Mouse (Mus musculus) embryonic facial prominence, embryonic 14.5 days (tissue): Measurements from ENCODE around the gene Adamtsl1. TPM values are rescaled to one million over a fixed set of nuclear protein-coding genes. Genes with fewer than 3 reads are reported as not detected.
A peak's percentile ranks its signal among the peaks of the same experiment; 100 is the strongest.

ENCODE experiments used
- ATAC-seq: fragments of 200-750 bp; cut with Nextera tagmentation; 2 replicates; pipeline ENCODE4 v1.8.0; 2017; ENCODE audit warnings: low read depth, moderate number of reproducible peaks, moderate TSS enrichment
- DNase-seq: peaks from one replicate; pipeline ENCODE4 v3.0.0-alpha.2; 2015; ENCODE audit warnings: low spot score
- H3K27ac ChIP-seq: fragments of 300-500 bp; sonication (generic); replicated peaks from 2 replicates; pipeline ENCODE4 v1.5.1; 2014; ENCODE audit warnings: low read depth, mild to moderate bottlenecking, low read length, moderate library complexity
- H3K27me3 ChIP-seq: fragments of 300-500 bp; sonication (generic); replicated peaks from 2 replicates; pipeline ENCODE4 v1.6.1; 2014; ENCODE audit warnings: low read length; ENCODE audit not compliant: control insufficient read depth, insufficient read depth
- H3K36me3 ChIP-seq: fragments of 300-500 bp; sonication (generic); 2 replicates; pipeline ENCODE4 v1.6.1; 2014; ENCODE audit warnings: low read length, mixed read lengths; ENCODE audit not compliant: control insufficient read depth, insufficient read depth
- H3K4me1 ChIP-seq: fragments of 300-500 bp; sonication (generic); 2 replicates; pipeline ENCODE4 v1.6.1; 2014; ENCODE audit warnings: antibody characterized with exemption, low read length; ENCODE audit not compliant: control insufficient read depth, insufficient read depth
- H3K4me2 ChIP-seq: fragments of 300-500 bp; sonication (generic); 2 replicates; pipeline ENCODE4 v1.6.1; 2014; ENCODE audit warnings: low read depth, mild to moderate bottlenecking, low read length, moderate library complexity, mixed read lengths
- H3K4me3 ChIP-seq: fragments of 300-500 bp; sonication (generic); 2 replicates; pipeline ENCODE4 v1.5.1; 2014; ENCODE audit warnings: low read depth, mild to moderate bottlenecking, low read length
- H3K9ac ChIP-seq: fragments of 300-500 bp; sonication (generic); 2 replicates; pipeline ENCODE4 v1.6.1; 2014; ENCODE audit warnings: low read depth, mild to moderate bottlenecking, low read length, moderate library complexity, mixed read lengths
- H3K9me3 ChIP-seq: fragments of 300-500 bp; sonication (generic); 2 replicates; pipeline ENCODE4 v1.6.1; 2016; ENCODE audit warnings: low read length; ENCODE audit not compliant: control insufficient read depth
- WGBS: fragments of 180-500 bp; shearing (Covaris S2); extraction: QIAGEN DNeasy Blood & Tissue Kit; methylation state at CpG from one replicate; pipeline ENCODE4 v1.1.7; 2014; 5-methylcytosine and 5-hydroxymethylcytosine counted together
- polyA plus RNA-seq: library from polyadenylated mRNA; unstranded; fragments of >200 nt; fragmentation: Nextera tagmentation; extraction: Ambion mirVana; gene quantifications from 2 replicates; pipeline ENCODE4 v1.2.1, GENCODE M21; 2014

The Adamtsl1 gene
- polyA plus RNA-seq, 1 experiment from 2014 or later, result 32.2 TPM

GRCm38 (mm10) chr4:85743427-85743826 lies 229.5 kb downstream of the Adamtsl1 start:
- H3K4me1 ChIP-seq, result no peaks in the 10 kb centered on the region
- no peak for ATAC-seq
- no peak overlapping the region for H3K9ac ChIP-seq
- WGBS, result 81% methylated on average over 1 of the region's 1 CpGs
- H3K36me3 ChIP-seq, result no peaks in the 10 kb centered on the region
- H3K27ac ChIP-seq, result no peak overlapping the region
- no peak for DNase-seq
- no peaks in the 10 kb centered on the region for H3K9me3 ChIP-seq
- H3K4me2 ChIP-seq, result no peak overlapping the region
- H3K27me3 ChIP-seq, result no peaks in the 10 kb centered on the region
- no peak overlapping the region for H3K4me3 ChIP-seq

GRCm38 (mm10) chr4:85762684-85763083 lies 248.7 kb downstream of the Adamtsl1 start:
- ATAC-seq, result no peak
- Histone ChIP-seq H3K9me3 (no peaks in the 10 kb centered on the region), H3K9ac (no peak overlapping the region), H3K4me3 (no peak overlapping the region), H3K4me1 (peaks cover 14% of the 10 kb centered on the region; the same call in 1 of the 2 replicates), H3K4me2 (no peak overlapping the region), H3K27me3 (no peaks in the 10 kb centered on the region), H3K36me3 (no peaks in the 10 kb centered on the region), H3K27ac (no peak overlapping the region)
- WGBS, result 83% methylated on average over 3 of the region's 3 CpGs
- DNase-seq, result no peak

GRCm38 (mm10) chr4:85763161-85764014 lies 249.4 kb downstream of the Adamtsl1 start:
- Histone ChIP-seq H3K9me3 (no peaks in the 10 kb centered on the region), H3K9ac (no peak overlapping the region), H3K27me3 (no peaks in the 10 kb centered on the region), H3K4me3 (no peak overlapping the region), H3K4me1 (peaks cover 14% of the 10 kb centered on the region; the same call in 1 of the 2 replicates), H3K4me2 (no peak overlapping the region), H3K36me3 (no peaks in the 10 kb centered on the region), H3K27ac (no peak overlapping the region)
- WGBS, result 79% methylated on average over 5 of the region's 5 CpGs
- ATAC-seq (no peak), DNase-seq (no peak)

GRCm38 (mm10) chr4:85764015-85764450 lies 250.1 kb downstream of the Adamtsl1 start:
- Histone ChIP-seq H3K4me3 (no peak overlapping the region), H3K9me3 (no peaks in the 10 kb centered on the region), H3K36me3 (no peaks in the 10 kb centered on the region), H3K4me1 (peaks cover 14% of the 10 kb centered on the region; the same call in 1 of the 2 replicates), H3K27me3 (no peaks in the 10 kb centered on the region), H3K9ac (no peak overlapping the region), H3K27ac (no peak overlapping the region), H3K4me2 (no peak overlapping the region)
- ATAC-seq (no peak), DNase-seq (no peak)
- 83% methylated on average over 14 of the region's 14 CpGs for WGBS

GRCm38 (mm10) chr4:85764476-85764875 lies 250.5 kb downstream of the Adamtsl1 start:
- H3K4me2 ChIP-seq, result no peak overlapping the region
- no peaks in the 10 kb centered on the region for H3K27me3 ChIP-seq
- 37% methylated on average over 3 of the region's 3 CpGs for WGBS
- peaks cover 14% of the 10 kb centered on the region; the same call in 1 of the 2 replicates for H3K4me1 ChIP-seq
- no peak overlapping the region for H3K9ac ChIP-seq
- no peaks in the 10 kb centered on the region for H3K36me3 ChIP-seq
- ATAC-seq (0 out of 2 replicates have a peak, but pooled peaks have one; percentile 60), DNase-seq (peak; percentile 66)
- 0 out of 2 replicates have a peak overlapping the region, but pooled peaks have one; percentile 1 for H3K27ac ChIP-seq
- H3K9me3 ChIP-seq, result no peaks in the 10 kb centered on the region
- H3K4me3 ChIP-seq, result no peak overlapping the region

- DNase-seq (no peak), ATAC-seq (no peak)
- no peak overlapping the region for H3K9ac ChIP-seq
- H3K27me3 ChIP-seq, result no peaks in the 10 kb centered on the region
- H3K36me3 ChIP-seq, result no peaks in the 10 kb centered on the region
- no peak overlapping the region for H3K4me3 ChIP-seq
- peaks cover 9% of the 10 kb centered on the region for H3K9me3 ChIP-seq
- H3K4me1 ChIP-seq, result peaks cover 14% of the 10 kb centered on the region; the same call in 1 of the 2 replicates
- 47% methylated on average over 6 of the region's 6 CpGs for WGBS
- H3K4me2 ChIP-seq, result no peak overlapping the region
- H3K27ac ChIP-seq, result peak overlapping the region; percentile 22; the same call in 1 of the 2 replicates
Observed at GRCm38 (mm10) chr4:85767666-85768065, 253.7 kb downstream of the Adamtsl1 start.

DNA sequence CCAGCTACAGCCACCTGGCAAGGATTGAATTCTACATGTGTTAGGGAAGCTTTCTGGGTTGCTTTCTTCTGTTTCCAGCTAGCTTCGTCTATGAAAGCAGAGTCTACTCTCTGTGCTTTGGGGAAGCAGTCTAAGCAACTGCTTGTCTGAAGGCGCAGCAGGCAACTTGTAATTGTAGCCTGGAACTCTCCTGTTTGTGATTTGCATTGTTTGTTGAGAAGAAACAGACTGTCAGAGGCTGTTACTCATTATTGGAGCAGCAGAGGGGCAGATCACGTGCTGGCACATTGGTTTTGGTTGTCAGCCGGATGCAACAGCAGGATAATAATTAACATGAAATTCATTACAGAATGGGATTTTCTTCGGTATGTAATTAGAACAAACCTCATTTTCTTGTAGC lies 254.1 kb downstream of the Adamtsl1 start:
- Histone ChIP-seq H3K4me1 (peaks cover 14% of the 10 kb centered on the region; the same call in 1 of the 2 replicates), H3K4me3 (no peak overlapping the region), H3K27ac (peak overlapping the region; percentile 22; the same call in 1 of the 2 replicates), H3K36me3 (no peaks in the 10 kb centered on the region), H3K9ac (no peak overlapping the region), H3K27me3 (no peaks in the 10 kb centered on the region), H3K4me2 (no peak overlapping the region), H3K9me3 (peaks cover 9% of the 10 kb centered on the region)
- 26% methylated on average over 5 of the region's 5 CpGs for WGBS
- ATAC-seq, result peak; percentile 75; the same call in 1 of the 2 replicates
- DNase-seq, result peak; percentile 89

GRCm38 (mm10) chr4:85782511-85782910 lies 268.5 kb downstream of the Adamtsl1 start:
- H3K27me3 ChIP-seq, result no peaks in the 10 kb centered on the region
- DNase-seq, result peak; percentile 33
- no peak overlapping the region for H3K4me2 ChIP-seq
- no peaks in the 10 kb centered on the region for H3K9me3 ChIP-seq
- WGBS, result 8% methylated on average over 5 of the region's 5 CpGs
- ATAC-seq, result no peak
- no peak overlapping the region for H3K27ac ChIP-seq
- H3K4me1 ChIP-seq, result peaks cover 5% of the 10 kb centered on the region; the same call in 1 of the 2 replicates
- H3K36me3 ChIP-seq, result no peaks in the 10 kb centered on the region
- H3K9ac ChIP-seq, result no peak overlapping the region
- no peak overlapping the region for H3K4me3 ChIP-seq
